Mouse (Mus musculus) forebrain, embryonic 12.5 days (tissue): ENCODE results near the gene Arhgap30. TPM values are rescaled to one million over a fixed set of nuclear protein-coding genes. Genes with fewer than 3 reads are reported as not detected.
A peak's percentile ranks its signal among the peaks of the same experiment; 100 is the strongest.

Experiments
- ATAC-seq: fragments of 200-750 bp; cut with Nextera tagmentation; 2 replicates; pipeline ENCODE4 v1.8.0; 2017; ENCODE audit warnings: moderate TSS enrichment; ENCODE audit not compliant: low FRiP score
- H3K27ac ChIP-seq: fragments of 300-500 bp; sonication (generic); 2 replicates; pipeline ENCODE4 v1.5.1; 2016; ENCODE audit warnings: mild to moderate bottlenecking
- H3K27me3 ChIP-seq: fragments of 300-500 bp; sonication (generic); 2 replicates; pipeline ENCODE4 v1.6.1; 2016; ENCODE audit warnings: mild to moderate bottlenecking
- H3K36me3 ChIP-seq: fragments of 300-500 bp; sonication (generic); replicated peaks from 2 replicates; pipeline ENCODE4 v1.6.1; 2016; ENCODE audit warnings: mild to moderate bottlenecking
- H3K4me1 ChIP-seq: fragments of 300-500 bp; sonication (generic); 2 replicates; pipeline ENCODE4 v1.6.1; 2016
- H3K4me2 ChIP-seq: fragments of 300-500 bp; sonication (generic); 2 replicates; pipeline ENCODE4 v1.6.1; 2016; ENCODE audit warnings: mild to moderate bottlenecking, moderate library complexity
- H3K4me3 ChIP-seq: fragments of 300-500 bp; sonication (generic); replicated peaks from 2 replicates; pipeline ENCODE4 v1.5.1; 2016; ENCODE audit warnings: mild to moderate bottlenecking
- H3K9ac ChIP-seq: fragments of 300-500 bp; sonication (generic); 2 replicates; pipeline ENCODE4 v1.6.1; 2016; ENCODE audit warnings: mild to moderate bottlenecking
- H3K9me3 ChIP-seq: fragments of 300-500 bp; sonication (generic); 2 replicates; pipeline ENCODE4 v1.6.1; 2016
- WGBS: fragments of 180-500 bp; shearing (Covaris S2); methylation state at CpG from one replicate; pipeline ENCODE4 v1.1.7; 2016; 5-methylcytosine and 5-hydroxymethylcytosine counted together
- polyA plus RNA-seq: library from polyadenylated mRNA; unstranded; fragments of >200 nt; fragmentation: Nextera tagmentation; extraction: Ambion mirVana; gene quantifications from 2 replicates; pipeline ENCODE4 v1.2.1, GENCODE M21; 2016

Gene Arhgap30
- polyA plus RNA-seq, 1 experiment from 2014 or later, result 0.75 TPM

DNA sequence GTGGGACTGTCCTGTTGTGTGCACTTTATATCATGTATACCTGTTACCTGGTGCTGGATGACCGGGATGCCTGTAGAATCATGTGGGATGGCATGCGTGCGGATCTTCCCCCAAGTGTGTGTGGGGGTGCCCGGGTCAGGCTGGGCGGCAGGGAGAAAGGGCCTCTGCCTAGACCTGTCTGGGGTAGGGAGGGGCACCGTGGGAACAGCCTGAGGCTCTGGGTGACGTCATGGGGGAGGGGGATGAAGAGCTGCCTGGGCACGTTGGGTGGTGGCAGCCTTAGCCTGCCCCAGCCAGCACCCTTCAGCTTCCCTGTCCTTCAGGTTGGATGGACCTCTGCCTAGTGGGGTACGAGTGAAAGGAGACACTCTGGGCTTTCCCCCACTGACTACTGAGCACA, 4.4 kb upstream of the Arhgap30 start:
- Histone ChIP-seq H3K4me3 (no peak overlapping the region), H3K27me3 (peaks cover 36% of the 10 kb centered on the region), H3K4me2 (no peak overlapping the region), H3K36me3 (no peaks in the 10 kb centered on the region), H3K4me1 (peaks cover 12% of the 10 kb centered on the region), H3K9ac (no peak overlapping the region), H3K27ac (no peak overlapping the region), H3K9me3 (no peaks in the 10 kb centered on the region)
- no peak for ATAC-seq
- 64% methylated on average over 9 of the region's 9 CpGs for WGBS

DNA sequence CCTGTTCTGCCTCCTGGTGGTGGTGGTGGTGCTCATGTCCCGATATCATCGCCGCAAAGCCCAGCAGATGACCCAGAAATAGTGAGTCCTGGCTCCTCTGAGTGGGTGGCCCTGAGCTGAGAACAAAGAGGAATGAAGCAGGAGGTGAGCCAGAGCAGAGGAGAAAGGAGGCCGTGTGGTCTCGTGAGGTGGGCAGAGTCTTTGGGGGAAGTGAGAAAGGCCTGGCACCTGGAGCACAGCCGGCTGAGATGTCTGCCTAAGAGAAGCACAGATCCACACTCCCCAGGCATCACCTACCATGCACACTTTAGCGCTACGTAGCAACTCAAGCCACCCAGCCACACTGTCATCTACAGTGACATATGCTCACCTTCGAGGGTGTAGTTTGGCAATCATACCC, 3.6 kb upstream of the Arhgap30 start:
- Histone ChIP-seq H3K4me2 (no peak overlapping the region), H3K9ac (no peak overlapping the region), H3K4me1 (peaks cover 4% of the 10 kb centered on the region; the same call in 1 of the 2 replicates), H3K4me3 (no peak overlapping the region), H3K27me3 (peaks cover 28% of the 10 kb centered on the region), H3K27ac (no peak overlapping the region), H3K9me3 (no peaks in the 10 kb centered on the region), H3K36me3 (no peaks in the 10 kb centered on the region)
- ATAC-seq, result no peak
- 73% methylated on average over 9 of the region's 9 CpGs for WGBS

DNA sequence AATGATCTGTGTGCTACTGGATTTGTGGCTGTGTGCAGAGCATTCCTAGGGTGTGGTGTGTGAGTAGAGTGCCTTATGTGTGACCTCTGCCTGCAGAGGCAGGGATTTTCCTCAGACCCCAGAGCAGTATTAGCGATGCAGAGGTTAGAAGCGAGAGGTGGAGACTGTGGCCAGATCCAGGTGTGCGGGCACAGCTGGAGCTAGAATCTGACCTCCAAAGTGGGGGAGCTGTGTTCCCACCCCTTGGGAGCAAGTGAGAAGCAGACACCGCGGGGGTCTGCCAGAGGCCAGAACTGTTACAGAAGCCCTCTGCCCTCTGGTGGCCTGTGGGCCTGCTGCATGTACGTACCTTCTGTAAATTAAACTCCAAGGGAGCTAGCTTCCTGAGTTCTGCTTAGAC, 1.7 kb upstream of the Arhgap30 start:
- H3K9ac ChIP-seq, result no peak overlapping the region
- H3K36me3 ChIP-seq, result no peaks in the 10 kb centered on the region
- no peak overlapping the region for H3K4me2 ChIP-seq
- no peaks in the 10 kb centered on the region for H3K4me1 ChIP-seq
- H3K27ac ChIP-seq, result no peak overlapping the region
- WGBS, result 19% methylated on average over 6 of the region's 6 CpGs
- no peak for ATAC-seq
- no peaks in the 10 kb centered on the region for H3K9me3 ChIP-seq
- H3K27me3 ChIP-seq, result peaks cover 14% of the 10 kb centered on the region; the same call in 1 of the 2 replicates
- H3K4me3 ChIP-seq, result no peak overlapping the region

DNA sequence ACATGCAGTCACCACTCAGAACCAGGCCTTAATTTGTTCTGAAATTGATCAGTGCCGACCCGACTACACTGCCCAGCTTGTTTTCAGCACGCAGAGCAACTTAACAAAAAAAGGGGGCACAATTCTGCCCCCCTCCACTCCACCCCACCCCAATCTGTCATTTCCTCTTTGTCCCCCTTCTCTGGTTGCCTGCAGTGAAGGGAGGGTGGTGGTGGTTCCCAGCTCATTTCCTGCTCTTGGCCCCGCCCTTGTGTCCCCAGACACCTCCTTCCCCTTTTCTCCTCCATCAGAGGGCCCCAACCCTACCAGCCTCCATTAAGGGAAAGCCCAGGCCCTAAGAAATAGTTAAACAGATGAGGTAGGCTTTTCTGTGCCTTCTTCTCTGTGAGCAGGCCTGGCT, 1.3 kb downstream of the Arhgap30 start:
- 83% methylated on average over 4 of the region's 4 CpGs for WGBS
- H3K4me2 ChIP-seq, result no peak overlapping the region
- H3K9ac ChIP-seq, result no peak overlapping the region
- H3K27ac ChIP-seq, result no peak overlapping the region
- H3K27me3 ChIP-seq, result peaks cover 14% of the 10 kb centered on the region; the same call in 1 of the 2 replicates
- ATAC-seq, result no peak
- no peak overlapping the region for H3K4me3 ChIP-seq
- H3K4me1 ChIP-seq, result no peaks in the 10 kb centered on the region
- H3K9me3 ChIP-seq, result no peaks in the 10 kb centered on the region
- H3K36me3 ChIP-seq, result no peaks in the 10 kb centered on the region

DNA sequence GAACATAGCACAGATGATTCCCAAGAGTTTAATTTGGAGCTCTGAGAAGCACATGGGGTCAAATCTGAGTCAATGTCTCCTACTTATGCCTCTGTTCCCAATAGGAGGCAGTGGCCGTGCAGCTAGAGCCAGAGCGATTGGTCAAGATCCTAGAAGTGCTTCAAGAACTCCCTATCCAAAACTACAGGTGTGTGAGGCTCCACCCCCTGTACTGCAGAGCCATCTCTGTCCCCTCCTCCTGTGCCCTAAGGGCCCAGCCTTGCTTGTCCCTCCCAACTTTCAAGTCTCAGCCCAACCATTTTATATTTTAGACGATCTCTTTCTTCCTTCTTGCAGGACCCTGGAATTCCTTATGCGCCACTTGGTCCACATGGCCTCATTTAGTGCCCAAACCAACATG, 13.1 kb downstream of the Arhgap30 start:
- Histone ChIP-seq H3K27me3 (peaks cover 19% of the 10 kb centered on the region; the same call in 1 of the 2 replicates), H3K27ac (no peak overlapping the region), H3K4me3 (no peak overlapping the region), H3K9me3 (no peaks in the 10 kb centered on the region), H3K4me1 (no peaks in the 10 kb centered on the region), H3K4me2 (no peak overlapping the region), H3K9ac (no peak overlapping the region), H3K36me3 (no peaks in the 10 kb centered on the region)
- WGBS, result 86% methylated on average over 4 of the region's 4 CpGs
- ATAC-seq, result no peak

DNA sequence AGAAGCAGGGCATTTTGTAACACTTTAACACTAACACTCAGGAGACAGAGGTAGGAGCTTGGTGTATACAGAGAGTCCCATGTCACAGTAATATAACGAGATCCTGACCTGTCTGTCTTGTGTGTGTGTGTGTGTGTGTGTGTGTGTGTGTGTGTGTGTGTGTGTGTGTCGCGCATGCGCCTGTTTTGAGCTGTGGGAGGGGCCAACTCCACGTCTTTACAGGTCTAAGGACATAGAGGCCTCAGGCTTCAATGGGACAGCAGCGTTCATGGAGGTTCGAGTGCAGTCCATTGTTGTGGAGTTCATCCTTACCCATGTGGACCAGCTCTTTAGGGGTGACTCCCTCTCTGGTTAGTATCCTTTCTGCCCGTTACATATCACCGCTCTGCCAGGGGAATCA, 14.2 kb downstream of the Arhgap30 start:
- H3K27ac ChIP-seq, result no peak overlapping the region
- no peak overlapping the region for H3K9ac ChIP-seq
- no peak overlapping the region for H3K4me3 ChIP-seq
- 85% methylated on average over 9 of the region's 9 CpGs for WGBS
- H3K27me3 ChIP-seq, result peaks cover 23% of the 10 kb centered on the region
- no peak for ATAC-seq
- H3K4me2 ChIP-seq, result no peak overlapping the region
- no peaks in the 10 kb centered on the region for H3K4me1 ChIP-seq
- no peaks in the 10 kb centered on the region for H3K9me3 ChIP-seq
- no peaks in the 10 kb centered on the region for H3K36me3 ChIP-seq

DNA sequence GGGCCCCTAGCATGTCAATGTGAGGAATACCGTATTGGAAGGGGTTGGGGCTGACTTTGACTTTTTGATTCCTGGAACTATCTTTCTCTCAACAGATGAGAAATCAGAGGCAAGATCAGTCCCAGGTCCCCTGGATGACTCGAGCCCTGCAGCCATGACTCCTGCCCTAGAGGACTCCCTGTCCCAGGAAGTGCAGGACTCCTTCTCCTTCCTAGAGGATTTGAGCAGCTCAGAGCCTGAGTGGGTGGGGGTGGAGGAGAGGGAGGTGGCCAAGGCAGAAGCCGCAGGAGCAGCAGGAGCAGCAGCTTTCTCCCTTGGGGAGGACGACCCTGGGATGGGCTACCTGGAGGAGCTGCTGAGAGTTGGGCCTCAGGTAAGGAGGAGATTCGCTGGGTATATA, 18.5 kb downstream of the Arhgap30 start:
- no peak overlapping the region for H3K27ac ChIP-seq
- H3K27me3 ChIP-seq, result peaks cover 31% of the 10 kb centered on the region
- ATAC-seq, result no peak
- no peaks in the 10 kb centered on the region for H3K9me3 ChIP-seq
- no peak overlapping the region for H3K4me2 ChIP-seq
- no peak overlapping the region for H3K4me3 ChIP-seq
- H3K9ac ChIP-seq, result no peak overlapping the region
- H3K36me3 ChIP-seq, result no peaks in the 10 kb centered on the region
- H3K4me1 ChIP-seq, result no peaks in the 10 kb centered on the region
- WGBS, result 80% methylated on average over 5 of the region's 5 CpGs

DNA sequence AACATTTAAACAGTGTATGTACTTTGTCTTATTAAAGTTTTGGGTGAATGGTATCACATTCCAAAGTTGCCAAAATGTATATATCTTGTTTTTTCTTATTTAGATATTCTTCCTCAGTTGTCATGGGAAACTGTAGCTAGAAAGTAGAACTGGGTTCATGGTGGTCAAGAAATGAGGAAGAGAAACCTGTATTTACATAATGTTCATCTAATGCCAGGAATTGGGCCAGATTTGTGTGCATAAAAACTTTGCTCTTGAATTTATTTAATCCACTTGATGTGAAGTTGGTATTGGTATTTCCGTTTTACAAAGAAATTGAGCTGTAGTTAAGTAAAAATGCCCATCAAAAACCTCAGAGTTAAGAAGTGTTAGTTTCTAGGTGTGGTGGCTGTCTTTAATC, 21.5 kb downstream of the Arhgap30 start:
- no peak overlapping the region for H3K27ac ChIP-seq
- H3K9ac ChIP-seq, result no peak overlapping the region
- H3K4me2 ChIP-seq, result no peak overlapping the region
- H3K4me1 ChIP-seq, result peaks cover 20% of the 10 kb centered on the region
- peaks cover 12% of the 10 kb centered on the region for H3K36me3 ChIP-seq
- peaks cover 31% of the 10 kb centered on the region for H3K27me3 ChIP-seq
- no peak for ATAC-seq
- no peak overlapping the region for H3K4me3 ChIP-seq
- WGBS, result 79% methylated on average over 1 of the region's 1 CpGs
- no peaks in the 10 kb centered on the region for H3K9me3 ChIP-seq

DNA sequence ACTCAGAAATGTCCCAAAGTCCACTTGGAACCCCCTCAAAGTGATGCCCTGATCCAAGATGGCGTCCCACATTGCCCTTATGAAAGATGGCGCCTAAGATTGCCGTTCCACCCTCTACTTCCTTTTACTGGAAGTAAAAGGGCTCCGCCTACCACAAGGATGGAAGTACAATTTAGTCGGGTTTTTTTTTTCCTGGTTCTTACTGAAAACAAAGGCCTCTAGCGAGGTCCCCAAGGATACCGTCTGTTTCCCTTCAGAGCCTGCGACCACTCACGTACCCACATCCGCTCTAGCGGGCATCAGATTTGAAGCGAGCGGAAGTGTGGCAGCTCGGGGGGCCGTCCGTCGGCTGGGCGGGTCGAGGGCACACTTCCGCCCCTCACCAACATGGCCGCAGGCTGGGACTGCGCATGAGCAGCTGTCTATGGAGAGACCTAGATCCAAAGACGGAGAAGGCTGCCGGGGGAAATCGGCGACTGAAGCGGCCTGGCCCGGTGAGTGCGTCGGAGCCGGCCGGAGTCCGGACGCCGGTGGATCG, 22.3 kb downstream of the Arhgap30 start, which contains the start of gene Usf1:
Gene Usf1, plus strand, starts transcription at position 367 of the 538 bp plus-strand sequence.
- Histone ChIP-seq H3K9ac (peak within 1 kb of the TSS; percentile 98), H3K9me3 (no peaks in the 10 kb centered on the region), H3K27ac (peak within 1 kb of the TSS; percentile 94), H3K4me1 (peaks cover 20% of the 10 kb centered on the region), H3K36me3 (peaks cover 20% of the 10 kb centered on the region), H3K4me3 (peak within 1 kb of the TSS; percentile 96), H3K27me3 (peaks cover 28% of the 10 kb centered on the region), H3K4me2 (peak within 1 kb of the TSS; percentile 60)
- peak; percentile 98 for ATAC-seq
- WGBS, result under 1% methylated on average over 36 of the region's 36 CpGs

DNA sequence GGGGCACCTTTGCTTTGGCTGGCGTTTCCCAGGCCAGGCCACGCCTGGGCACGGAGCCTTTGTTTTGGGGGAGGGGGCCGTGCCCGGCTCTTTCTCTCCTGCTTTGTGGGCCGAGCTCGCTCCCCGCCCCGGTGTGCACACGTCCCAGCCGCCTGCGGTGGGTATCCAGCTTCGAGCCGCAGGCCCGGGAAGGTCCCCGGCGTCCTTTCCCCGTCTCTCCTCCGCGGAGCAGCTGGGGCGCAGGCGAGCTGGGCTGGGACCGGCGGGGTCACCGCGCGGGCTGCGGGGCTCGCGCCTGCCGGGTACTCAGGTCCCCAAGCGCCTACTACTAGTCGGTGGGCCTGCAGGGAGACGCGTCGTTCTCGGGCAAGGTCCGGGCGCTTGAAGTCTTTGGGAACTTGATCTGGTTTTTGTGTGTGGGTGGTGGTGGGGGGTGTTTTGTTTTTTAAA, 22.8 kb downstream of the Arhgap30 start:
- peak; percentile 82 for ATAC-seq
- H3K27me3 ChIP-seq, result peaks cover 23% of the 10 kb centered on the region
- H3K36me3 ChIP-seq, result peaks cover 25% of the 10 kb centered on the region
- peak overlapping the region; percentile 96 for H3K4me3 ChIP-seq
- H3K4me1 ChIP-seq, result peaks cover 20% of the 10 kb centered on the region
- peak overlapping the region; percentile 98 for H3K9ac ChIP-seq
- no peaks in the 10 kb centered on the region for H3K9me3 ChIP-seq
- under 1% methylated on average over 39 of the region's 39 CpGs for WGBS
- peak overlapping the region; percentile 94 for H3K27ac ChIP-seq
- peak overlapping the region; percentile 60 for H3K4me2 ChIP-seq

DNA sequence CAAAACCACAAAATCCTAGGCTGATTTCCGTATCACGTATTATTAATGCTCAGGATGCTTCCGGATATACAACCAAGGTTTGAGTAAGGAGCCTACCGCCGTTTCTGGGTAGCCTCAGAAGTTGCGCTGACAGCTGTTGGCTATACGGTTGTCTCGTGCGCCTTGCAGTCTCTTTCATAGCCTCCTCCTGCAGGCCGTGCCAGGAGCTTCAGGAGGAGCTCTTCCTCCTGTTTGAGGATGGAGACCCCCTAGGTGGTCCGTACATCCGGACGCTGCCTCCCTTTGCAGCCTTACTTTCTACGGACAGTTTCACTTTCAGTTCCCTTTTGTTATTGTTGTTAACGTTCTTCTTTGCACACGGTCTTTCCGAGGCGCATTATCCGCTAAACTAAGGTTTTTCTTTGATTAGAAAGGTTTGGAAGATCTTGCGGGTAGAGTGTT, 23.3 kb downstream of the Arhgap30 start:
- Histone ChIP-seq H3K9ac (peak overlapping the region; percentile 98), H3K4me1 (peaks cover 20% of the 10 kb centered on the region), H3K27ac (peak overlapping the region; percentile 94), H3K4me2 (peak overlapping the region; percentile 60), H3K9me3 (no peaks in the 10 kb centered on the region), H3K27me3 (peaks cover 22% of the 10 kb centered on the region), H3K4me3 (peak overlapping the region; percentile 96), H3K36me3 (peaks cover 30% of the 10 kb centered on the region)
- under 1% methylated on average over 20 of the region's 20 CpGs for WGBS
- ATAC-seq, result peak; percentile 54; the same call in 1 of the 2 replicates

DNA sequence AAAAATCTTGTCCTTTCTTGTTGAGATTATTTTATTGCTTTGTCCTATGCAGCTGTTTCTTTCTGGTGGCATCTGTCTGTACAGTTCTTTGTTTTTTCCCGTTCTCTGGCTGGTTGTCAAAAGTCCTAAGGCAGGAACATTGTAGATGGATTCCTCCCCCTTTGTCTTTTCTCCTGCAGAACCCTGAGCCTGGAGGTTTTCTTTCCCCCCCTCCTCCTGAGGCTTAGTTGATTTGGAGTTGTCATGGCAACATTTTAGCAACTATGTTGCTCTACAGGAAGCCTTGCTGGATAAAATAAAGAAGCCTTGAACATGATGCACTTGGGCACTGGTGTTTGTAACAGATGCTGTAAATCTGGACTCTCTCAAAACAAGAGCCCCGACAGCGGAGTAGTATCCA, 23.7 kb downstream of the Arhgap30 start:
- Histone ChIP-seq H3K36me3 (peaks cover 34% of the 10 kb centered on the region), H3K27me3 (peaks cover 19% of the 10 kb centered on the region), H3K4me3 (peak overlapping the region; percentile 96), H3K27ac (peak overlapping the region; percentile 94), H3K9ac (peak overlapping the region; percentile 98), H3K4me1 (peaks cover 20% of the 10 kb centered on the region), H3K9me3 (no peaks in the 10 kb centered on the region), H3K4me2 (peak overlapping the region; percentile 60)
- ATAC-seq, result no peak
- WGBS, result 27% methylated on average over 3 of the region's 3 CpGs

DNA sequence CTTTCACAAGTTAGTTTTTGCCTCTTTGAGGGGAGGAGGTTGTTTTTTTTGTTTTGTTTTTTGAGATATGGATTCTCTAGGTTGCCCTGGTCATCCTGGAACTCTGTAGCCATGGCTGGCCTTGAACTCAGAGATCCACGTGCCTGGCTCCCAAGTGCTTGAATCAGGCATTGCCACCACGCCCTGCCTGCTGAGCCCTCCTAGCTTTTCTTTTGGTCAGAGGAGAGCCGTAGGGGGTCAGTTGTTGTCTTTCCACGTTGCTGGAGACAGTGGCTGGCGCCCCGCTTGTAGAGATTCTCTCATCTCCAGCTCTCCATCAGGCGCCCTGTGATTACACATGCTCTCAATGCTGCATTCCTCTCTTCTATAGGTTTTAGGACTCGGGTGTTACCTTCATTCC, 24.9 kb downstream of the Arhgap30 start:
- peaks cover 43% of the 10 kb centered on the region for H3K36me3 ChIP-seq
- peak overlapping the region; percentile 60 for H3K4me2 ChIP-seq
- no peaks in the 10 kb centered on the region for H3K9me3 ChIP-seq
- no peak overlapping the region for H3K27ac ChIP-seq
- H3K9ac ChIP-seq, result no peak overlapping the region
- peaks cover 7% of the 10 kb centered on the region for H3K27me3 ChIP-seq
- no peak for ATAC-seq
- 0 out of 2 replicates have a peak overlapping the region, but pooled peaks have one; percentile 96 for H3K4me3 ChIP-seq
- WGBS, result 71% methylated on average over 8 of the region's 8 CpGs
- peaks cover 20% of the 10 kb centered on the region for H3K4me1 ChIP-seq
